Mouse (Mus musculus) liver, postnatal 0 days (tissue): ENCODE results near the gene Syde2.

Source experiments
- CTCF ChIP-seq: sonication (generic); IDR thresholded peaks from 2 replicates; pipeline ENCODE4 v1.5.1; 2016; ENCODE audit warnings: antibody characterized with exemption, low read depth
- EP300 ChIP-seq: IDR thresholded peaks from 2 replicates; pipeline ENCODE4 v1.6.1; 2016; ENCODE audit warnings: antibody characterized with exemption, low read depth, mild to moderate bottlenecking

DNA sequence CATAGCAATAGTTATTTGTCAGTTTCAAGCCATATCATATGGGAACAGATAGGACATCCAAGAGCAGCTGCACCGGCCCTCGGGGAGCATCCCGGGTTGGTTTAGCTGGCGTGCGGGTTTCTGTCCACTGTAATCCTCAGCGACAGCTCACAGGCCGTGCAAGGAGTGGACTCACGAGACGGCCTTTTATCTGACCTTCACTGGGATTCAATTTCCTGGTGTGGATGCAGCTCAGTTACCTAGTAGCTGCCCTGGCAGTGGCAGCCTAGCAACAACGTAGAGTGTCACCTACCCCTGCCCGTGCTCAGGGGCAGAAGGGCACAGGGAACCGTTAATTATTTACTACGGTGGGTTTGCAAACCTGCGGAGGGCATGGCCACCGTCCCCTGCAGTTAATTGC is 50.2 kb downstream of the Syde2 start:
- TF ChIP-seq CTCF (no peak), EP300 (no peak)
